Mouse (Mus musculus): ENCODE data around the gene Cenpb. TPM values are rescaled to one million over a fixed set of nuclear protein-coding genes. Genes with fewer than 3 reads are reported as not detected.

The Cenpb gene
- polyA plus RNA-seq, 1 experiment from 2014 or later: 16.2 TPM

DNA sequence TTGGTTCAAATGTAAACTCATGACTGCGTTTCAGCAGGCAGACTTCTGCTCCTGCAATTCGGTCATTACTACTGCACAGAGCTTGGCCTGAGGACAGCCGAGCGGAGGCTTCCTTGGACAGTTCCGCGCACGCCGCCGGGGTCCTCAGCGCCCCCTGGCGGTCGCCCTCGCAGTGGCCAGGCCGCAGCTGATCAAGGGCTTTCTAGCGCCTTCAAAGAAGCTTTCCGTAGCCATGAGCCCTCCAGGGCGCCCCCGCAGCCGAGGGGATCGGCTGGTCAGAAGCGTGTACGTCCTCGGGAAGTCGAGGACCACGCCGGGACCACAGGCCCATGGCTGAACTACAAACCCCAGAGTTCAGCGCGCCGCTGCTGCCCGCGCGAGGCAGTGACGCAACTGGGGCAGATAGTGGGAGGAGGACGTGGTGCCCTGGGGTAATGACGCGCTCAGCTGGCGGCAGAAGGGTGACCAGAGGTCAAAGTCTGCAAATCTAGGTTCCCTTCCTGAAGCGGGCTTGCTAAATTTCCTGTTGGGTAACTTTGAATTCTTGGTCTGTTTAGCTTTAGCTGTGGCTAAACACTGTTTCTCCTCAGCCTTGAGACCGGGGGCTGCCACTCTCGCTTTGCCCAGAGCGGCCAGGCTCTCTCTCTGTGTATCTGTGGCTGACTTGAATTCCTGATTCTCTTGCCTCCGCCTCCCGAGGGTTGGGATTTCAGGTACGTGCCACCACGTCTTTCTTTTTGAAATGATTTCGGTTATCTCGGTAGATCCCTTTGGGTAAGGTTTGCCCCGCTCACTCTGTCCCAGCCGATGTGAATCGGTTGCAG, 30.3 kb upstream of the Cenpb start:
- H3K4me2 ChIP-seq: peak overlapping the region; percentile 65
- peaks cover 14% of the 10 kb centered on the region; the same call in 1 of the 2 replicates for H3K36me3 ChIP-seq (replicated peaks)
- H3K27ac ChIP-seq: peak overlapping the region; percentile 88
- H3K27me3 ChIP-seq: no peaks in the 10 kb centered on the region
- peaks cover 13% of the 10 kb centered on the region for H3K4me1 ChIP-seq
- WGBS: 2% methylated on average over 50 of the region's 50 CpGs
- peak overlapping the region; percentile 55 for H3K4me3 ChIP-seq (replicated peaks)
- no peaks in the 10 kb centered on the region for H3K9me3 ChIP-seq
- ATAC-seq (ENCODE audit: low FRiP score): peak; percentile 97
- peak overlapping the region; percentile 64 for H3K9ac ChIP-seq

DNA sequence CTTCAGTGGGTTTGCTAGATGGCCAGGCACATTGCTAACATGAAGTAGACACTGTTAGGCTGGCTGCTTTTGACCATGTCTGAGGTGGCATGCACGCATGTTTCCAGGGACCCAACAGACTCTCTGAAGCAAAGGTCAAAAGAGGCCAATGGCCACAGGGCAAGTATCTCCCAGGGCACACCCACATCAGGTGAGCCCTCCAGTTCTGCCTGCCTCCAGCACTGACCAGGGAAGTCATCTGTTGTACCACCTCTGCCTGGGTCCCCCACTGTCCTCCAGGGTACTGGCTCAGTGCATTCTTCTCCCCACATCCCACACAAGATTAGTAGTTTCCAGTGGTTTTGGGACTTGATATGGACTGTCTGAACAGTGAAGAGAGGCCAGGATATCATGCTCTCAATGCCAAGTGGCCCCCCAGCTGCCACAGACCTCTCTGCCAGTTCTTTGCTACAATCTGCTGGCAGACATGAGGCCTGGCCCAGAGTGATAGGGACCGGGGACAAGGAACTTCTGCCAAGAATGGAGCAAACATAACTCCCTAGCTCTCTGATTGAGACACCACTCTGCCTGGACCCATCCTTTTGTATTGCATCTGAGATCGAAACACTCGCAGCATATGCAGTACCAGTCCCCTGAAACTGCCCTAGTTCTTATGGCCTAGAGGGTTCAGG, 29.4 kb upstream of the Cenpb start:
- ATAC-seq (ENCODE audit: low FRiP score): no peak; the same call in none of the 2 replicates
- peak overlapping the region; percentile 65 for H3K4me2 ChIP-seq
- H3K36me3 ChIP-seq (replicated peaks): peaks cover 14% of the 10 kb centered on the region; the same call in 1 of the 2 replicates
- peak overlapping the region; percentile 88 for H3K27ac ChIP-seq
- H3K9ac ChIP-seq: peak overlapping the region; percentile 64
- no peaks in the 10 kb centered on the region for H3K27me3 ChIP-seq
- peaks cover 13% of the 10 kb centered on the region for H3K4me1 ChIP-seq
- H3K9me3 ChIP-seq: no peaks in the 10 kb centered on the region
- H3K4me3 ChIP-seq (replicated peaks): peak overlapping the region; percentile 55
- 80% methylated on average over 4 of the region's 4 CpGs for WGBS

DNA sequence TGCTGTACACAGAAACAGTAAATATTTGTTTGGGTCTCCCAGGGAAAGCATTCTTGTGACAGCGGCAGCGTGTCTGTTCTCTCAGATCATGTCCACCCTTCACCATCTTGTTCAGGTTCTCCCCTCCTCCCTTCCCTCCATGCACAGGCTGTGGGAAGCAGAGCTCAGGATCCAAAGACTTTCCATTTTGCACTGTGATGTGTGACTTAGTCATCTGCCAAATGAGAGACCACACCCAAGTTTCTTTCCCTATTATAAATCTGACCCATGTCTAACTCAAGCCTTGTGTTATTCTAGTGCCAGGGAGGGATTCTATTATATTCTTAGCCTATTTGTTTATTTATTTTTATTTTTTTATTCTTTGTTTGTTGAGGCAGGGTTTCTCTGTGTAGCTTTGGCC, 28.5 kb upstream of the Cenpb start:
- Histone ChIP-seq H3K4me3 (replicated peaks) (no peak overlapping the region), H3K9me3 (no peaks in the 10 kb centered on the region), H3K27me3 (no peaks in the 10 kb centered on the region), H3K4me1 (peaks cover 13% of the 10 kb centered on the region), H3K4me2 (no peak overlapping the region), H3K9ac (no peak overlapping the region), H3K36me3 (replicated peaks) (peaks cover 10% of the 10 kb centered on the region; the same call in 1 of the 2 replicates), H3K27ac (no peak overlapping the region)
- WGBS: 85% methylated on average over 2 of the region's 2 CpGs
- ATAC-seq (ENCODE audit: low FRiP score): no peak

DNA sequence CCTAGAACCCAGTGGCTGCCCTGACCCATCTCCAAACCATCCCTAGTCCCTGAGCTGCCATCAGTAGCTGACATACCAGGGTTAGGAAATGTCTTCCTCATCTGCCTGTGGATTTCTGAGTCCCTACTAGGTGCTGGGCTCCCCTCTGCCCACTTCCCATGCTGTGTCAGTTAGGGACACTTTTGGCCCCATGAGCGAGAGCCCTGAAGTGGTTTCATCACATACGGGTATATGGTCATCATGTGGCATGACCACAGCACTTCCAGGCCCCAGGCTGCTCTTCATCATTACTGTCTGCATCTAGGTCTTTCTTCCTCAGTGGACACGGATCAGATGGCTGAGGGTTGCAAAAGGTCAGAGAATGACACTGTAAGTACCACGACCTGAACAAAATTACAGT, 26.9 kb upstream of the Cenpb start, which contains the start of gene Ap5s1:
TSS of gene Ap5s1 (plus strand) at position 301 of the 400 bp plus-strand sequence.
- Histone ChIP-seq H3K4me1 (peaks cover 13% of the 10 kb centered on the region), H3K9me3 (no peaks in the 10 kb centered on the region), H3K27me3 (no peaks in the 10 kb centered on the region), H3K9ac (no peak within 1 kb of the TSS), H3K4me3 (replicated peaks) (no peak within 1 kb of the TSS), H3K36me3 (replicated peaks) (no peaks in the 10 kb centered on the region), H3K27ac (no peak within 1 kb of the TSS), H3K4me2 (no peak within 1 kb of the TSS)
- ATAC-seq (ENCODE audit: low FRiP score): no peak
- WGBS: 85% methylated on average over 4 of the region's 4 CpGs

DNA sequence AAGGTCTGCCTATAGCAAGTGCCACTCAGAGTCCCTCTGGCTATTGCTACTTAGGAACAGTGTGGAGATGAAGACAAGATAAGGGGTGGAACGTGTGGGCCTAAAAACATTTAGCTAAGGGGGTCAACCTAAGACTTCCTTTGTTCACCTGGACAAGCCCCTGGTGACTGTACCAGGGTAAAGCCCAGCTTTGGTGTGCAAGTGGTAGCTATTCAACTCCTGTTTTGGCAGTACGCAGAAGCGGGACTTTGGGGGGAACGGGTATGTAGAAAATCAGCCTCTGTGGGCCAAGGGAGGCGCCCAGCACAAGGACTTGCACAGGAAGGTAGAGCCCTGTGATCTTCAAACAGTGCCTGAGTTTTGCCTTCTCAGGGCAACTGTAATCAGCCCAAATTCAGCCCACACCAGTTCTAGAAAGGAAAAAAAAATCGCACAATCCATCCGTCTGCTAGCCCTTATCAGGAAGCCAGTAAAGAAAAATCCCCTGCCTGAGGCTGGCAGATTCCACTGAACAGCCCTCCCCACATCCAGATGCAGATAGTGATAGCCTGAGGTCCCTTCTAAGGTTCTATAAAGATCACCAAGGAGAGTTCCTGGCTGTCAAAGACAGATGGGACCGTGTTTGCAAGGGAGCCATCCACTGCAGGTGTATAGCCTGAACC, 25.8 kb upstream of the Cenpb start:
- Histone ChIP-seq H3K9ac (no peak overlapping the region), H3K4me2 (no peak overlapping the region), H3K9me3 (no peaks in the 10 kb centered on the region), H3K36me3 (replicated peaks) (0 out of 2 replicates have a peak, but pooled peaks cover 4% of the 10 kb centered on the region), H3K4me3 (replicated peaks) (no peak overlapping the region), H3K4me1 (peaks cover 7% of the 10 kb centered on the region), H3K27me3 (no peaks in the 10 kb centered on the region), H3K27ac (no peak overlapping the region)
- no peak for ATAC-seq (ENCODE audit: low FRiP score)
- WGBS: 89% methylated on average over 8 of the region's 8 CpGs

DNA sequence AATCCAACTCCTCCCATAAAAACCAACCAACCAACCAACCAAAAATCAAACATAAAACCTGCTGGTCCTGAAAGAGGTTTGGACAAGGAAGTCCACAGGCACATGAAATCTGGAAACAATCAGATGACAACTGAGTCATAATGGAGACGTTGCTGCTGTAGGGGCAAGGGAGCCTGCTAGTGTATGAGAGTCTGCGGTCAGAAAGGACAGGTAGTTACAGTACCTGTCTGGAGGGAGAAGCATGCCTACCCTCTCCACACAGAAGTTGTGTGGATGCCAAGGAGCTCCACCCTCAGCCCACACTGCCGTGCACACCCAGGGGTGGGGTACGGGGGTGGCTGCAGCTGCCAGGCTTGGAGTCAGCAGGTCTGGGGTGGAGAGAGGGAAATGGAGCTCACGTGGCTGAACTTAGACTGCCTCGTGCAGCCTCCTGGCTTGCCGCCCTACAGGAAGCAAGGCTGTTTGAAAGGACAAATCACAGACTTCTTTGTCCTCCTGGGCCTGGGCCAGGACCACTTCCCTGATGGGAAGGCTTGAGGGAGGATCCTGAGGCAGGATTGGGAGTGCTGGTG, 24.6 kb upstream of the Cenpb start:
- H3K9ac ChIP-seq: no peak overlapping the region
- no peaks in the 10 kb centered on the region for H3K9me3 ChIP-seq
- WGBS: 69% methylated on average over 7 of the region's 7 CpGs
- H3K4me3 ChIP-seq (replicated peaks): no peak overlapping the region
- no peak overlapping the region for H3K4me2 ChIP-seq
- ATAC-seq (ENCODE audit: low FRiP score): no peak
- no peaks in the 10 kb centered on the region for H3K27me3 ChIP-seq
- H3K4me1 ChIP-seq: peaks cover 4% of the 10 kb centered on the region
- peaks cover 12% of the 10 kb centered on the region; the same call in 1 of the 2 replicates for H3K36me3 ChIP-seq (replicated peaks)
- no peak overlapping the region for H3K27ac ChIP-seq

DNA sequence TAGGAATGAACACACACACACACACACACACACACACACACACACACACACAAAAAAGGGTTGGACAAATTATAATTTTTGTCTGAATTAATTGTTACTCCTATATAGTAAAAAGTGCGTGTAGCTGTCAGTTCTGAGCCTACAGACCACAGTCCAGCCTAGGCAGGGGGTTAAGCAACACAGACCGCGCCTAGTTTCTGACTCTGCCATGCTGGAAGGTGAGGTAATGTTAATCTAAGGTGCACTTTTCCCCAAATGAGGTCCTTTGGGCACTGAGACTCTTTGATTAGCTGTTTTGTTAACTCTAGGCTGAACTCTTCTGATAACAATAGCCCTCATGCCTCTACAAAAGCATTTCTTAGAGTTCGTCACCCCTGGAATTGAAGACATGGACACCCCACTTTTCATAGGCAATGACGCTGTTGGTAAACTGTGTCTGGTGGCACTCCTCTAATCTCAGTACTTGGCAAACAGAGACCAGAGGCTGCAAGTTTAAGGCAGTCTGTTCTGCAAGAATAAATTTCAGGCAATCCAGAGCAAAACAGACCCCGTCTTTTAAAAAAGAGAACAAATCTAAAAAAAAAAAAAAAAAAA, 24.0 kb upstream of the Cenpb start:
- no peak for ATAC-seq (ENCODE audit: low FRiP score)
- WGBS: 89% methylated on average over 6 of the region's 6 CpGs
- H3K4me2 ChIP-seq: no peak overlapping the region
- H3K9me3 ChIP-seq: no peaks in the 10 kb centered on the region
- H3K9ac ChIP-seq: no peak overlapping the region
- H3K27me3 ChIP-seq: no peaks in the 10 kb centered on the region
- H3K4me1 ChIP-seq: no peaks in the 10 kb centered on the region
- H3K36me3 ChIP-seq (replicated peaks): peaks cover 15% of the 10 kb centered on the region; the same call in 1 of the 2 replicates
- no peak overlapping the region for H3K4me3 ChIP-seq (replicated peaks)
- H3K27ac ChIP-seq: no peak overlapping the region

DNA sequence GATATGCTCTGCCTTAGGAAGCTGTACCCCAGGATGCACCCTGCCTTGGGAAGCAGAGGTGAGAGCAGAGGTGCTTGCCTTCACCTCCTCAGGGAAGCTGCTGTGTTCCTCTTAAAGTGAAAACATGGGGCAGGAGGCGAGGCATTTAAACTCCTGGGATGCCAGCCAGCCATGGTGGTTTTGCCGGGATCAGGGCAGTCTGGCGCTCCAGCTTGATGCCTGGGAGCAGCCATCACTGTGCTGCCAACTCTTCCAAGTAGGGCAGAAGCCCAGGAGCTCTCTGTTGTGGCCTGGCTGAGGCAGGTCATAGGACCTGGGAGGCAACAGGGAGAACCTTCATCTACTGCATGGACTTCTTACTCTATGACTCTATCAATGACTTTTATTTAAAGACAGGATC, 21.4 kb upstream of the Cenpb start:
- no peak overlapping the region for H3K4me3 ChIP-seq (replicated peaks)
- peaks cover 37% of the 10 kb centered on the region for H3K36me3 ChIP-seq (replicated peaks)
- no peak overlapping the region for H3K27ac ChIP-seq
- no peaks in the 10 kb centered on the region for H3K9me3 ChIP-seq
- no peak overlapping the region for H3K9ac ChIP-seq
- no peak overlapping the region for H3K4me2 ChIP-seq
- WGBS: 90% methylated on average over 3 of the region's 3 CpGs
- no peaks in the 10 kb centered on the region for H3K27me3 ChIP-seq
- ATAC-seq (ENCODE audit: low FRiP score): no peak
- no peaks in the 10 kb centered on the region for H3K4me1 ChIP-seq

DNA sequence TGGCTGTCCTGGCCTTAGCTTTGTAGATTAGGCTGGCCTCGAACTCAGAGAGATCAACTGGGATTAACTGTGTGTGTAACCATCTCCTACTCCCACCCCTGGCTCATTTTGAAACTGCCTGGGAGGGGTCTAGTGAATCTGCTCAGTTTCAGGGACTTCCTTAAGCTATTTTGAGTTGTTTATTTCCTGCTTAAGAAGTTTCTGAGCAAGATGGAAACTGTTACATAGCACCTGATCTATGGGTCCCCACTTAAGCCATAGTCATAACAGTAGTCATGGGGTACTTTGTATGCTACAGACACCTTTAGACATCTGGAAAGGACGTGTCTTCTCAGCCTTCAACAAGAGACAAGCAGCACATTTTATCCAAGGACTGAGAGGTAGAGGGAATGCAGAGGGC, 20.8 kb upstream of the Cenpb start:
- H3K36me3 ChIP-seq (replicated peaks): peaks cover 39% of the 10 kb centered on the region

DNA sequence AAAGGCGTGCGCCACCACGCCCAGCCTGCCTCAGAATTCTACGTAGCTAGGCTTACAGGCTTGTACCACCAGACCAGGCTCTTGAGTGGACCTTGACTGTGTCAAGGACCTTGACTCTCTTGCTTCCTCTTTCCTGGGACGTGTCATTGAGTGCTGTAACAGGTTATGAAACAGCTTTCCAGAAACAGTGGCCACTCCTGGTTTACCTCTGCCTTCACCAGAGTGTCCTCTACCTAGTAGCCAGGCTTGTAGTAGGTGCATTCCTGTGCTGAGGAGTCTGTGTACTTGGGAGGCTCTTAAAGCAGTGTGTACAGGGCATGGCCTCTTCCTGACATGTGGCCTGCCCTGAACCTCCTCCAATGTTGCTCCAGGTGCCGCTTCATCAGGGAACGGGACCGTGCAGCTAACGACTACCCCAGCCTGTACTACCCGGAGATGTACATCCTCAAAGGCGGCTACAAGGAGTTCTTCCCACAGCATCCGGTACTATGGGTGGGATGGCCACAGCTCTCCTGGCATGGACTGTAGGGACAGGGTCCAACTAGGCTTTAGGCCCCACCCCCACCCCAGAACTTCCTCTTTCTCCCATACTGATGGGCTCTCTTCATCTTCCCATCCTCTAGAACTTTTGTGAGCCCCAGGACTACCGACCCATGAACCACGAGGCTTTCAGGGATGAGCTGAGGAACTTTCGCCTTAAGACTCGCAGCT, 16.9 kb upstream of the Cenpb start:
- H3K9ac ChIP-seq: no peak overlapping the region
- WGBS: 90% methylated on average over 16 of the region's 16 CpGs
- no peaks in the 10 kb centered on the region for H3K9me3 ChIP-seq
- H3K4me1 ChIP-seq: 0 out of 2 replicates have a peak, but pooled peaks cover 1% of the 10 kb centered on the region
- peaks cover 74% of the 10 kb centered on the region for H3K36me3 ChIP-seq (replicated peaks)
- no peak overlapping the region for H3K27ac ChIP-seq
- no peak for ATAC-seq (ENCODE audit: low FRiP score)
- H3K27me3 ChIP-seq: no peaks in the 10 kb centered on the region
- no peak overlapping the region for H3K4me2 ChIP-seq
- no peak overlapping the region for H3K4me3 ChIP-seq (replicated peaks)

More for the DNA sequence above, 20.8 kb upstream of the Cenpb start:
- Histone ChIP-seq H3K9ac (no peak overlapping the region), H3K9me3 (no peaks in the 10 kb centered on the region), H3K27ac (no peak overlapping the region), H3K4me3 (replicated peaks) (no peak overlapping the region), H3K4me2 (no peak overlapping the region), H3K27me3 (no peaks in the 10 kb centered on the region), H3K4me1 (no peaks in the 10 kb centered on the region)
- 80% methylated on average over 2 of the region's 2 CpGs for WGBS
- no peak for ATAC-seq (ENCODE audit: low FRiP score)

DNA sequence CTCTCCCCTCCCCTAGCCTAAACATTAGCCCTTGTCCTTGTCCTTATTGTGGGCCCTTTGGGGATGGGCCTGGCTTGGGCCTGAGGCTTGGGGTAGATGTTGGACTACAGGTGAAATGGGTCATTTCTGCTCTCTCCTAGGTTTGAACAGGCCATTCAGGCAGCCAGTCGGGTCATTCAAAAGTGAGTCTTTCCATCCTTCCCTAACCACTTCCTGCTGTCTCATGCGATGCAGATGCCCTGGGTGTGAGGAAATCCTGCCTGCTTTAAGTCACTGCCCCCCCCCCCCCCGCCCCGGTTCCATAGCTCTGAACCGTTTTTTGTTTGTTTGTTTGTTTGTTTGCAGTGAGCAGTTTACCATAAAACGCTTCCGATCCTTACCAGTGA, 11.1 kb upstream of the Cenpb start:
- Histone ChIP-seq H3K27ac (peak overlapping the region; percentile 85), H3K4me2 (peak overlapping the region; percentile 36; the same call in 1 of the 2 replicates), H3K27me3 (no peaks in the 10 kb centered on the region), H3K9ac (no peak overlapping the region; the same call in 1 of the 2 replicates), H3K9me3 (no peaks in the 10 kb centered on the region), H3K4me3 (replicated peaks) (no peak overlapping the region), H3K4me1 (peaks cover 52% of the 10 kb centered on the region), H3K36me3 (replicated peaks) (peaks cover 42% of the 10 kb centered on the region)
- 58% methylated on average over 7 of the region's 7 CpGs for WGBS
- ATAC-seq (ENCODE audit: low FRiP score): no peak; the same call in 1 of the 2 replicates
